Mouse (Mus musculus) adrenal gland, postnatal 36 days (tissue): ENCODE data around the gene Tas2r135. TPM values are rescaled to one million over a fixed set of nuclear protein-coding genes. Genes with fewer than 3 reads are reported as not detected.

Experiments used
- DNase-seq, 2 experiments: peaks; one replicate each; pipeline ENCODE4 v3.0.0; 2021; ENCODE audit warnings: mixed read lengths in 1 of 2
- long read RNA-seq, 2 experiments: library from polyadenylated mRNA; stranded (forward); transcript quantifications; one replicate each; pipeline ENCODE4 v2.0.0; 2021; ENCODE audit warnings: borderline sequencing depth in 2 of 2
- total RNA-seq, 2 experiments: library from RNA; stranded (reverse); gene quantifications; 2 replicates each; pipeline ENCODE4 v1.2.3; 2021

Gene Tas2r135
- total RNA-seq, result 1 to 10 TPM; 1.3 to 6.4 TPM
- long read RNA-seq, experiment 1, partial matches to known transcripts, result 2 of 29 reads
- long read RNA-seq, experiment 1, other reads (novel, unspliced or antisense), result 27 of 29 reads
- long read RNA-seq, experiment 2, partial matches to known transcripts, result 0 of 5 reads
- long read RNA-seq, experiment 2, other reads (novel, unspliced or antisense), result 5 of 5 reads

- no peak for DNase-seq
These were observed at the start of gene Tas2r135 for GRCm38 (mm10) chr6:42405134-42405533. Gene Tas2r135 (plus strand): TSS chr6:42405434.

DNA sequence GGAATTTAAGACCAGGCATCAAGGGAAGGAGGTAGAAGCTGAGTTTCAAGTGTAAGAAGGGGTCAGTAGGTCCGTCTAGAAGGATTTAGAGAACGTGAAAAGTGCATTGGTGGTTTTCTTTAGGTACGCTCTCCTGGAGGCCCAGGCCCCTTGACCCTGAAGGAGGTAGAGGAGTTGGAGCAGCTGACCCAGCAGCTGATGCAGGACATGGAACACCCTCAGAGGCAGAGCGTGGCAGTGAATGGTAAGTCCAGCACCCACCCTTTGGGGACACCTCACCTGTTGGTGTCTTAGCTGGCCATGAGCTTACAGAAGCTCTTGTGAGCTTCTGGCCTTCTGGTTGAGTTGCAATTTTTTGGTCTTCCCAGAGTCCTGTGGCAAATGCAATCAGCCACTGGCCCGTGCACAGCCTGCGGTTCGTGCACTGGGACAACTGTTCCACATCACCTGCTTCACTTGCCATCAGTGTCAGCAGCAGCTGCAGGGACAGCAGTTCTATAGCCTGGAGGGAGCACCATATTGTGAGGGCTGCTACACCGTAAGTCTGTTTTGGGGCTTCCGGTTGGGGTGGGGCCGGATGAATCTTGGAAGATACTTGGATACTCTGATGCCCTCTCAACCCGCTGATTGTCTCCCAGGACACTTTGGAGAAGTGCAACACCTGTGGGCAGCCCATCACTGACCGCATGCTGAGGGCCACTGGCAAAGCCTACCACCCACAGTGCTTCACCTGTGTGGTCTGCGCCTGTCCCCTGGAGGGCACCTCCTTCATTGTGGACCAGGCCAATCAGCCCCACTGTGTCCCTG is 49.2 kb upstream of the Tas2r135 start:
- DNase-seq, result no peak

- DNase-seq, result no peak
These were observed 48.3 kb upstream of the Tas2r135 start for GRCm38 (mm10) chr6:42356913-42357312.

DNA sequence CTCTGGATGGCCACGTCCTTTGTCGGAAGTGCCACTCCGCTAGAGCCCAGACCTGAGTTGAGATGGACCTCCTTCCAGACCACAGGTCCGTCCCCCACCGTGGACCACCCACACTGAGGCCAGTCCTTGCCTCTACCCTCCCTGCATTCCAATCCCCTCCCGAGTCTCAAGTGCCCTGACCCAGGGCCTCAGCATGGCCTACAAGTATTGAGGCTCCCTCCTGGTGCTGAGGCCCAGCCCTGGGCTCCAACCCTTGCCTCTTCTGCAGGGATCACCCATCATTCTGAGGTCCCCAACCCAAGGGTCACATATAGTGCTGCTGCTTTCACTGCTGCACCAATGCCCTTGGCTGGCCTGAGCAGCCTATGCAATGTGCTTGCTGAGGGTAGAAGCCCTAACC is 47.3 kb upstream of the Tas2r135 start:
- DNase-seq, result no peak

DNA sequence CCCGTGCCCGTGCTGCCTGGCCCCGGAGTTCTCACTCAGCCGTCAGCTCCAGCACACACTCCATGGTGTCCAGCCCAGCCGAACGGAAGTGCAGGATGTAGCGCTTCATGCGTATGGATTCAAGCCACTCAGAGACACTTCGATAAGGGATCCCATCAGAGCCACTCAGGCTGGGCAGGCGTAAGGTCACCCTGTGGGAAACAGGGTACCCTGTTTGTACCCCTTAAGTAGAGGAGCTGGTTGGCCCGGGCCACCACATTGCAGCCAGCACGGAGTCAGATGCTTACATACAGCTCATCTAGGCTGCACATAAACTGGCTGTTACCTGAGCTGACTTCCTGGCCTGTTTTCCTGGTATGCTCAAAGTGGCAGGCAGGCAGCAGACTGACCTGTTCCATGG is 46.3 kb upstream of the Tas2r135 start:
- DNase-seq, result no peak

GRCm38 (mm10) chr6:42359364-42360147 is 45.7 kb upstream of the Tas2r135 start:
- no peak for DNase-seq

DNA sequence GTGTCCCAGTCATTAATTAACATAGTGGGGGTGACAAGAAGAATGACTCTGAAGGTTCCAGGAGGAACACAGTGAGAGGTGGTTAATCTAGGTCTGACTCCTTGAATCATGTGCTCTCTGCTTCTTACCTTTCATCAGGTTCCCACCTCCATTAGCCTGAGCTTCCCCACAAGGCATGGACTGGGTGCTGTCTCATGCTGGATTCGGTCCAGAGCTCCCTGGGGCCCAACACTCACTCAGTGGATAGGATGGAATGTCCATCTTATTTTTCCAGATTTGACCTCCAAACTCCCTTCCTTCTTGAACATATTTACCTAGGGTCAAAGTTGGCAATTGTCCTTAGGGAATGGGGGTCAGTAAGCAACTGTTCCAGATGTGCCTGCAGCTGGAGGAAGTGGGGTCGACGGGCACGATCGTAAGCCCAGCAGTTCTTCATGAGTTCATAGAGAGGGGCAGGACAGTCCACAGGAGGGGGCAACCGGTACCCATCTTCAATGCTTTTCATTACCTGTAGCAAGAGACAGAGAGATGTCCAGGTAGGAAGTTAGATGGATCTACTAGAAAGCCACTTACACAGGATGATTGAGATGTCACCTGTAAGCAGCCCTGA is 44.9 kb upstream of the Tas2r135 start:
- DNase-seq, result no peak

- DNase-seq, result no peak
These were observed 44.0 kb upstream of the Tas2r135 start for GRCm38 (mm10) chr6:42361041-42361895.

DNA sequence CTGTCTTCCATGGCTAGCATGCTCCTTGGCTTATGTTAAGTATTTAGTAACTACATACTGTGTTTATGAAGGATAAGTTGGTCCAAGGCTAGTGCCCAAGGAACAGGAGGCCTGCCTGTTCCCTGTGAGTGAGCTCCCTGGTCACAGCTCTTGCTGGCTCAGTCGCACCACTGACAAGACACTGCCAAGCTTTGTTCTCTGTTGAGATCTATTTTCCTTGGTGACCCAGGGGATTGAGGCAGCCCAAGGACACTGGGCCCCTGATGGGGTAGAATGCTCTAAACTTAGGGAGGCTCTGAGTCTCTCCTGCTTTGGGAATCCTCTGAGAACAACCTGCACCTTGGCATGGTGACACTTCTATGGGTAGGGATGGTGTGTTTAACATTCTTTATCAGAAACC is 43.2 kb upstream of the Tas2r135 start:
- peak in 1 of 2 experiments; percentile 40 for DNase-seq

GRCm38 (mm10) chr6:42362497-42362896 is 42.7 kb upstream of the Tas2r135 start:
- DNase-seq, result no peak

DNA sequence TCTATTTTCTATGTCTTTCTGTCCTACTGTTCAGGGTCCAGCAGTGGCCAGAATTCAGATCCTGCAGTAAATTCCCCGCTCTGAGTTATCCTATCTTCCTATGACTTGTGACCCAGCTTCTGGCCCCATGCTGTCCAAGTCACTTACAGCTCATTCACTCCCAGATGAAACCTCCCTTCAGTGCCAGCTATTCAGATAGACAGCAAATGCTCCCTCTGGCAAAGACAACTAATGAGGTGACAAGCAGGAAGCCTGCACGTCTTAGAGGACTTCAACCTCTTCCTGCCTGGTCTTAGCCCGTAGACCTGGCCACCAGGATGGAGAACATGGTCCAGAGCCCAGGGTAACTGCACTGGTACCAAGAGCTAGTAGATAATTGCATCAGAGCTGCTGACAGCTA is 42.3 kb upstream of the Tas2r135 start:
- no peak for DNase-seq

DNA sequence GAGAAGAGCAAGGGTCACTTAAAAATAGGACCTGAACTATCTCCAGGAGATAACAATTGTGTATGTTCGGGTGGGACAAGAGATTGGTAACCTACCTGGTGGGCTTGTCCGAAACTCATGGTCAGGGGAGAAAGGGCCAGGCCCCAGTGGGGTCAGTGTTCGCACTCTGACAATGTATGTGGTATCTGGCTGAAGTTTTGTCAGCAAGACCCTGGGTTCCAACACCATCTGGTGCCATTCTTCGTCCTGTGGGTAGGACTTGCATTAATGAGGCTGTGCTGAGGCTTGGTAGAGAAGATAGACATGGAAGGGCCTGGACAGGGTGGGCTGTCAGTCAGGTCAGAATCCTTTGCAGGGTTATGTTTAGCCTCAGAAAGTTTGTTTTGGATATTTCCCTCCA is 41.2 kb upstream of the Tas2r135 start:
- DNase-seq, result no peak

DNA sequence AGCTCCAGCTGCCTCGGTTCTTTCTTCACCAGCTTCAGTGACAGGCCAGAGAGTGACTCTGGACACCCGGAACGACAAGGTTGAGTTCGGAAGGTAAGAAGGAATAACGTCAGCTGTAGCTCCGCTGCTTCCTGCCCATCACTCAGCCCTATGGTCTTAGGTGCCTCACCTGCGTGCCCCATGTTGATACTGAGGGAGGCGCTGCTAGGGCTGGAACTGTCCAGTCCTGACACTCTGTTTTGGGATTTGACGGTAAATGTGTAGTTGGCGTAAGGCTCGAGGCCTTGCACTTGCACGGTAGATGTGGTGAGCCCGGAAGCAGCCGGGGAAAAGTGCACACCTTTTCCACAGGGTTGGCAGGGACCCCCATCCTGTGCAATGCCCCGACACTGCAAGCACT is 40.6 kb upstream of the Tas2r135 start:
- DNase-seq, result no peak

DNA sequence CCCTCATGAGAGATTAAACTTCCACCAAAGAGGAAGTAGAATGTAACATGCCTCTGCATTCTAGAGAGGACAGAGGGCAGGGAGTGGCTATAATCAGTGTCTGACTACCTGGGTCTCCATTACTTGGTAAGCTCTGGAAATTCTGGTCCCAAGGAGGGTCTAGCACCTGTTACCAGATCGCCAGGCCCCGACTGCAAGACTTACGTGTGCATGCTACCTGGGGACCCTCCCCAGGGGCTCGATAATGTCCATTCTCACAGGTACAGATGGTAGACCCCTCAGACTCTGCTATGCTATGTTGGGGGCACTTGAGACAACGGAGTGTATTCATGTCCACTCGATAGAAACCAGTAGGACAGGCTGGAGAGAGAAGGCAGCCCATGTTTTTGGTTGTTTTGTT is 40.0 kb upstream of the Tas2r135 start:
- DNase-seq, result no peak

DNA sequence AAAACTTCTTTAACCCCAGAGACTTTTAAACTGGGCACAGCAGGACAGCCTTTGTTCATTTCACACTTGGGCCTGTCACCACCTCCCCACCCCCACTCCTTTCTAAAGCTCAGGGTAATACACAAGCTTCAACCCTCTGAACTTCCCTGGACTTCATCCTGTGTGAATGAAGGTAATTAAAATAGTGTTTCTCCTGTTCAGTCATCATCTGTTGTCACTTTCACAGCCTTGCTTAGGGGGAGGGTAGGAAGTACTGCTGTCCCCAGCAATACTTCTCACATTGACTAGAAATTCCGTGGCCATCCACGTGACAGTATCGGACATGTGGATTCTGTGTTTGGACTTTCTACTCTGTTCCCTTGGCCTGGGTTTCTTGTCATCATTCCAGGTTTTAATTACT is 35.4 kb upstream of the Tas2r135 start:
- DNase-seq, result no peak

GRCm38 (mm10) chr6:42370630-42371363 is 34.4 kb upstream of the Tas2r135 start:
- DNase-seq, result no peak

DNA sequence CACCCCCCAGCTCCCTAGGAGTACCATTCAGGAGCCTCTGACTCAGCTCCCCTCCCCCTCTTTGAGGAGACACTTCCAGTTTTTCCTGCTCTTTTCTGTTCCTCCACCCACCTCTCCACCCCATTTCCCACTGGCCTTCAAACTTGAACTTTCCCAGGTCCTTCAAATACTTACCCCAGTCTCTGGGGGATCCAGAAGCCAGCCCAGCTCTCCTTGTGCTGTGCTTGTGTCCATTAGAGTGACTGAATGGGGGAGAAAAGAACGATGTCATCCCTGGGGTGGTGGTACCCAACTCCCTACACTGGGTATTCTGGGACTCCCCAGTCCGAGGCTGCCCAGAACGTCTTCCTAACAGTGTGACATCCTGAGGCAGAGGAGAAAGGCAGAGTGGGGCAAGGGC is 33.2 kb upstream of the Tas2r135 start:
- DNase-seq, result no peak

GRCm38 (mm10) chr6:42372421-42372815 is 32.8 kb upstream of the Tas2r135 start:
- DNase-seq, result no peak

GRCm38 (mm10) chr6:42372816-42373547 is 32.3 kb upstream of the Tas2r135 start, which contains the start of gene Epha1:
Gene Epha1 (minus strand): TSS chr6:42373268.
- DNase-seq, result peak; percentile 66 to 69
